Mouse (Mus musculus) CD4-positive, CD25-positive, alpha-beta regulatory T cell, adult 4 months (primary cell): ENCODE measurements around the gene Zcchc18. TPM values are rescaled to one million over a fixed set of nuclear protein-coding genes. Genes with fewer than 3 reads are reported as not detected.
"Not testable (repeated sequence)": the region's sequence is repeated elsewhere in the genome, so short reads cannot be mapped to it uniquely, and the experiment has no call there.

ENCODE experiments used
- ATAC-seq: one replicate; pipeline ENCODE4 v1.8.0; 2017
- polyA plus RNA-seq, 2 experiments: library from polyadenylated mRNA; unstranded; fragments of 100-300 nt; shearing (Covaris generic); gene quantifications; one replicate each; pipeline ENCODE4 v1.2.1; 2017

Gene Zcchc18
- polyA plus RNA-seq, result 10 to 100 TPM; 45.7 to 49.4 TPM

- ATAC-seq, result peak; percentile 90
Observed at GRCm38 (mm10) chrX:136992978-136993547, at the start of gene Zcchc18. Gene Zcchc18 (plus strand): TSS chrX:136993155.

- peak; percentile 86 for ATAC-seq
Observed at GRCm38 (mm10) chrX:136957583-136958279, 35.2 kb upstream of the Zcchc18 start.

- not testable (repeated sequence) for ATAC-seq
Observed at GRCm38 (mm10) chrX:136958300-136958699, 34.7 kb upstream of the Zcchc18 start.

GRCm38 (mm10) chrX:136959688-136960087 lies 33.3 kb upstream of the Zcchc18 start:
- peak; percentile 62 for ATAC-seq

- ATAC-seq, result not testable (repeated sequence)
Observed at GRCm38 (mm10) chrX:136975397-136975796, 17.6 kb upstream of the Zcchc18 start, which contains the start of gene Tmsb15b2. Gene Tmsb15b2 (minus strand): TSS chrX:136975497.

- ATAC-seq, result peak; percentile 96
Observed at GRCm38 (mm10) chrX:136976424-136977084, 16.4 kb upstream of the Zcchc18 start, which contains the start of the genes Tmsb15l and Tmsb15b1. Gene Tmsb15l (minus strand): TSS chrX:136976869. Gene Tmsb15b1 (minus strand): TSS chrX:136976874.

GRCm38 (mm10) chrX:136978616-136979015 lies 14.3 kb upstream of the Zcchc18 start:
- peak; percentile 33 for ATAC-seq

- peak; percentile 70 for ATAC-seq
Observed at GRCm38 (mm10) chrX:136986039-136986438, 6.9 kb upstream of the Zcchc18 start.

GRCm38 (mm10) chrX:136991274-136991673 lies 1.7 kb upstream of the Zcchc18 start:
- no peak for ATAC-seq

GRCm38 (mm10) chrX:136992191-136992965 lies 577 bp upstream of the Zcchc18 start:
- ATAC-seq, result peak; percentile 53

- no peak for ATAC-seq
Observed at GRCm38 (mm10) chrX:136993641-136994040, 686 bp downstream of the Zcchc18 start.

GRCm38 (mm10) chrX:136996256-136996655 lies 3.3 kb downstream of the Zcchc18 start:
- no peak for ATAC-seq

GRCm38 (mm10) chrX:137015099-137015709 lies 22.2 kb downstream of the Zcchc18 start:
- ATAC-seq, result peak; percentile 83

- no peak for ATAC-seq
Observed at GRCm38 (mm10) chrX:137017668-137018067, 24.7 kb downstream of the Zcchc18 start.

GRCm38 (mm10) chrX:137019310-137019709 lies 26.4 kb downstream of the Zcchc18 start:
- peak; percentile 77 for ATAC-seq

GRCm38 (mm10) chrX:137030916-137031315 lies 38.0 kb downstream of the Zcchc18 start:
- ATAC-seq, result no peak

- no peak for ATAC-seq
Observed at GRCm38 (mm10) chrX:137031726-137032125, 38.8 kb downstream of the Zcchc18 start.

- ATAC-seq, result no peak
Observed at GRCm38 (mm10) chrX:137034322-137034721, 41.4 kb downstream of the Zcchc18 start.

GRCm38 (mm10) chrX:137037470-137037999 lies 44.6 kb downstream of the Zcchc18 start:
- ATAC-seq, result peak; percentile 37

- ATAC-seq, result peak; percentile 94
Observed at GRCm38 (mm10) chrX:137038000-137038483, 45.1 kb downstream of the Zcchc18 start, which contains the start of gene Slc25a53. Gene Slc25a53 (minus strand): TSS chrX:137038302.

- ATAC-seq, result peak; percentile 6
Observed at GRCm38 (mm10) chrX:137038502-137038901, 45.5 kb downstream of the Zcchc18 start.
